Mouse (Mus musculus): ENCODE results near the gene Acp1. TPM values are rescaled to one million over a fixed set of nuclear protein-coding genes. Genes with fewer than 3 reads are reported as not detected.

The Acp1 gene
- 24.5 TPM for polyA plus RNA-seq (2014; fragmentation: Illumina TruSeq; extraction: RNeasy Lipid Tissue Mini Kit (QIAGEN cat#74804); ENCODE audit: low read depth, low replicate concordance)

GRCm38 (mm10) chr12:30911261-30912047 lies at the start of gene Acp1, which contains the start of gene Sh3yl1:
TSS of gene Acp1 (minus strand) at chr12:30911589.
TSS of gene Sh3yl1 (plus strand) at chr12:30911668.

GRCm38 (mm10) chr12:30883986-30884621 lies 27.3 kb downstream of the Acp1 start, which contains the start of gene Alkal2:
TSS of gene Alkal2 (plus strand) at chr12:30884322.

Other genes starting within 250 kb of the Acp1 start
- 0.71 TPM for gene Alkal2, start 27.3 kb downstream of the Acp1 start, polyA plus RNA-seq (2014; fragmentation: Illumina TruSeq; extraction: RNeasy Lipid Tissue Mini Kit (QIAGEN cat#74804); ENCODE audit: low read depth, low replicate concordance)
- gene Sh3yl1, start 79 bp upstream of the Acp1 start, polyA plus RNA-seq (2014; fragmentation: Illumina TruSeq; extraction: RNeasy Lipid Tissue Mini Kit (QIAGEN cat#74804); ENCODE audit: low read depth, low replicate concordance), result 1.3 TPM
- 0.50 TPM for gene Fam110c, start 162.3 kb upstream of the Acp1 start, polyA plus RNA-seq (2014; fragmentation: Illumina TruSeq; extraction: RNeasy Lipid Tissue Mini Kit (QIAGEN cat#74804); ENCODE audit: low read depth, low replicate concordance)

Data from heart, adult 10 weeks (tissue).